Mouse (Mus musculus) MEL-GATA-1-ER (cell line): ENCODE measurements around the gene Cd93.

Experiments used
- DNase-seq: peaks from one replicate; pipeline ENCODE4 v3.0.0-alpha.2; 2012; ENCODE audit warnings: low read depth; ENCODE audit errors: extremely low read depth

The Cd93 gene

GRCm38 (mm10) chr2:148406160-148406970 lies 37.0 kb downstream of the Cd93 start:
- DNase-seq: no peak

DNA sequence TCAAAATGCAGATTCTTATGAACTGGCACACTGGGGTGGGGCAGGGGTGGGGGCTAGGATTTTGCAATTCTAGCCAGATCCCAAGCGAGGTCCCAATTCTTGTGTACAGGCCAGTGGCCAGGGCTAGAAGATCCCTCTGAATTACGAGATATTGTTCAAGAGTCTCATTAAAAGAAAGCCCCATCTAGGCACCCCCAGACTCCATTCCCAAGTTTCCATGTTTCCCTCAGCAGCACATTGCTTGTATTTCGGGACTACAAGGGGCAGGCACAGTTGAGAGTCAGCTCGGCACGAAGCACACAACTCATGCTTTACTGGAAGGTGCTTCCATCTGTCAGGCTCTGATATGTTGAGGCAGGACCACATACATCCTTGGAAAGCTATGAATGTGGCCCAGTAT lies 38.5 kb downstream of the Cd93 start:
- no peak for DNase-seq

DNA sequence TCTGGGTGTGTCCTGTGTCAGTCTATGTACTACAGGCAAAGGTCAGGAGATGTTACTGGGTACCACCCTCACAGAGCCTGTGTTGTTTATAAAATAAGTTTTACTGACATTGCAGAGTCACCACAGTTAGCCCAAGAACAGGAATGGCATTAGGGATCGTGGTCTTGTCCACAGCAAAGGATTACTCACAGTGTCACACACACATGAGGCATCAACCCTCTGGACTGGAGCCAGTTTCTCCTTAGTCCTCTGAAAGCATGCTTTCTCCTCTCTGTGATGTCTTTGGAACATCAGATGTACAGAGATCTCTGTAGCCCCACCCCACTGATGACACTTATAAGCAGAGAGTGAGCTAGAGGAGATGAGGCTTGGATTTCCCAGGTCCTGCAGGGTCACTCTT lies 41.1 kb downstream of the Cd93 start:
- no peak for DNase-seq

GRCm38 (mm10) chr2:148398901-148399685 lies 44.3 kb downstream of the Cd93 start:
- DNase-seq: no peak

DNA sequence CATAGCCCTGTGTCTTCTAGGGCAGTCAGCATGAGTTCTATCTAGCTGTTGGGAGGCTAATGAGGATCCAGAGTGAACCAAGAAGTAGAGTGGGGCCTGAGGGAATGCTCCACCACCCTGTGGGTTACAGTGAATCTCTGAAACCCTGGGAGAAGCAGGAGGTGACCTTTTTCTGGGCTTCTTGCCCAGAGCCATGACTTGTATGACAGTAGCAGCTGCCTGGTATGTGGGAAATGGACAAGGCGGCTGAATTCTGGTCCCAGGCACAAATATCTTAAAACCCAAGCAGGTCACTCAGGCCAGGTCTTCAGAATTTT lies 45.6 kb downstream of the Cd93 start:
- no peak for DNase-seq

GRCm38 (mm10) chr2:148397015-148397783 lies 46.2 kb downstream of the Cd93 start:
- no peak for DNase-seq

DNA sequence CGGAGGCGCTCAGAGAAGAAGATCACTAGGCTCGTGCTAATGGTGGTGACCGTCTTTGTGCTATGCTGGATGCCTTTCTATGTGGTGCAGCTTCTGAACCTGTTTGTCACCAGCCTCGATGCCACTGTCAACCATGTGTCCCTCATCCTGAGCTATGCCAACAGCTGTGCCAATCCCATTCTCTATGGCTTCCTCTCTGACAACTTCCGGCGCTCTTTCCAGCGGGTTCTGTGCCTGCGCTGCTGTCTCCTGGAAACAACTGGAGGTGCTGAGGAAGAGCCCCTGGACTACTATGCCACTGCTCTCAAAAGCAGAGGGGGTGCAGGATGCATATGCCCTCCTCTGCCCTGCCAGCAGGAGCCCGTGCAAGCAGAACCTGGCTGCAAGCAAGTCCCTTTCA lies 47.2 kb downstream of the Cd93 start:
- no peak for DNase-seq

DNA sequence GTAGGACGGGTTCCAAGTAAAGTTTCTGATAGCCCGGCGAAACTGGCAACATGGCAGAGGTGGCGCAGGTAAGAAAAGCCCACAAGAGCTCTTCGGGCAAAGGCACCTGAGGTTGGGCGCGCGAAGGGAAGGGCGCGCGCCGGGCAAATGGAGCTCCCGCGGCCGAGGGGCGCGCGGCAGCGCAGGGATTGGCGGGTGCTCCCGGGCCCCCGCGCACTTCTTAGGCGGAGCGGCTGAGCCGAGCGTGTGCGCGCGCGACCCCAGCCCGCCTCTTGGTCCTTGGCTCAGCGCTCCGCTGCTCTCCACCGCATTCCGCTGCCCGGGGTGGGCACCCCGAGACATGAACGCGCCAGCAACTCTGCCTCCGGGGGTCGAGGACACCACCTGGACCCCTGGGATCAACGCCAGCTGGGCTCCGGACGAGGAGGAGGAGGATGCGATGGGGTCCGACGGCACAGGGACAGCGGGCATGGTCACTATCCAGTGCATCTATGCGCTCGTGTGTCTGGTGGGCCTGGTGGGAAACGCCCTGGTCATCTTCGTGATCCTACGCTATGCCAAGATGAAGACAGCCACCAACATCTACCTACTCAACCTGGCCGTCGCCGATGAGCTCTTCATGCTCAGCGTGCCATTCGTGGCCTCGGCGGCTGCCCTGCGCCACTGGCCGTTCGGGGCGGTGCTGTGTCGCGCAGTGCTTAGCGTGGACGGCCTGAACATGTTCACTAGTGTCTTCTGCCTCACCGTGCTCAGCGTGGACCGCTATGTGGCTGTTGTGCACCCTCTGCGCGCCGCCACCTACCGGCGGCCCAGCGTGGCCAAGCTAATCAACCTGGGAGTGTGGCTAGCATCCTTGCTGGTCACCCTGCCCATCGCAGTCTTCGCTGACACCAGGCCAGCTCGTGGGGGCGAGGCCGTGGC lies 48.0 kb downstream of the Cd93 start, which contains the start of gene Sstr4:
Gene Sstr4, plus strand, starts transcription at position 214 of the 921 bp plus-strand sequence.
- no peak for DNase-seq

GRCm38 (mm10) chr2:148393846-148394245 lies 49.5 kb downstream of the Cd93 start:
- no peak for DNase-seq

GRCm38 (mm10) chr2:148393149-148393548 lies 50.2 kb downstream of the Cd93 start:
- no peak for DNase-seq

DNA sequence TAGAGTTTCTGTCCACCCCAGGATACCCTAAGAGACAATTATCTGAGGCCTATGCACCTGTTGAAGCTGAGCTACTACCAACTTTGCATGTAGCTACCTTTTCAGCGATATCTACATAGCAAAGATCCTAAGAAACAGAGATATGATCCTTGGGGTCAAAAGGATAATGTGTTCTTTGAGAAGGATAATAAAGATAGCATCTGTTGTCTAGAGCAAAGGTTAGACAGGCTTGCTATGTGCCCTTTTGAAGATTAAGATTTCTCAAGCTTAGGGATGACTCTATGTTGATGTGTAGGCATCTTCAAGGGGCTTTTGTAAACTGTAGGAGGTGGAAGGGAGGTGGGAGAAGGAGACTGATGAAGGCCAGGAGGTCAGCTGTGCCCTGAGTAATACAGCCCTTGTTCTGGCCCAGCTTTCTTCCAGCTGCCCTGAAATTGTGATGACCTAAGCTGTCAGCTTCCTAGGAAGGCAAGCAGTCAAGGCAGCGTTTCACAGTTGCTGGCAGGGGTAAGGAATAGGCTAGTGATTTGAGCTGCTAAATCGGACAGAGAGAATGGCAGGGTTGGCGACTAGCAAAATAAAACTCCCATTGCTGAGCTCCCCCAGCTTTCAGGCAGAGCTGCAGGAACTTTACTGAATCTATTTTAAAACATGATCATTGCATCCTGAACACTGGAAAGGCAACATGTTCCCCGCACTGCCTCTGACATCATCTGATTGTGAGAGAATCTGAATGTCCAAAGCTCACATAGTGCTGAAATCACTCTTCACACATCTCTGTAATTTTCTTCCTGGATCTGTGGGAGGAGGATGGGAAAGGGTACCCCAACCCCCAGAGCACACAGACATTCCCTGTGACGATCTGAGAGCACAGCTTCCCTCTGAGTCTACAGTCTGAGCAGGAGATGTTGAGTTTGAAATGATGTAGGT lies 55.4 kb downstream of the Cd93 start:
- no peak for DNase-seq

DNA sequence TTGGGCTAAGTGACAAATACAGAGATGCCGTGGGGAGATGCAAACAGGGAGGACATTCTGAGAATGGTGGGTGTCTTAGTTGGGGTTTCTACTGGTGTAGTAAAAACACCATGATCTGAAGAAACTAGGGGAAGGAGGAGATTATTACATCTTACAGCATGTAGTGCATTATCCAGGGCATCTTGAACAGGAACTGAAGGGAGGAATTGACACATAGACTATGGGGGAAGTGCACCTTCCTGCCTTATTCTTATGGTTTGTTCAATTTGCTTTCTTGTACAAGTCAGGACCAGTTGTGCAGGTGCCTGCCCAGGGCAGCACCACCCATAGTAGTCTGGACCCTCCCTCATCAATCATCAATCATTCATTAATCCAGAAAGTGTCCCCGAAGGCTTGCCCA lies 56.4 kb downstream of the Cd93 start:
- DNase-seq: no peak
